10 mouse cellular contexts compared by ENCODE assay signal in the genomic region with DNA sequence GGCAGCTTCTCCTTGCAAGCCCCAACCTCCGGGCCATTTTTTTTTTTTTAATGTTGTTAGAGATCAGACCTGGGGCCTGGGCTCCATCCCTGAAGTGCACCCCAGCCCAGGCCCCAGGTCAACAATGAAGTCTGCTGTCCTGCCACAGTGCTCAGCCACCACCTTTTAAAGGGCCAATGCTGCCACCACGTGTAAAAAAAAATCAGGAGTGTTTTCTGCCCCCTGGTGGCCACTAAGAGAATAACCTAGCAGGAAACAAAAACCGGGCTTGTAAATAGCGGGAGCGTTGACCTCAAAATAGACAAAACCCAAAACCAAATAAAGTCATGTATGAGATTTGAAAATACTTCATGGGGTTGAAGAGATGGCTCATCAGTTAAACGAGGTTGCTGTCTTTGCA. TPM values are rescaled to one million over a fixed set of nuclear protein-coding genes. Genes with fewer than 3 reads are reported as not detected.
DNase-seq lines count a peak whose midpoint lies in the region; ATAC-seq lines count a peak whose summit lies in the region.
"Had no signal": no experiment of that assay in that cellular context is flagged by ENCODE, and none has a peak within 500 bp of the region (broad histone marks: within the 10 kb centered on the region; RNA-seq: fewer than 3 reads in every experiment).

No protein-coding gene starts in this region.

- H3K9ac ChIP-seq in midbrain, embryonic 15.5 days, result no peak overlapping the region
- H3K9ac ChIP-seq: hindbrain, embryonic 15.5 days; neural tube, embryonic 13.5 days had no signal

- H3K4me2 ChIP-seq in midbrain, embryonic 15.5 days, result no peak overlapping the region
- H3K4me2 ChIP-seq: hindbrain, embryonic 15.5 days; neural tube, embryonic 13.5 days had no signal

- 28% methylated on average over 6 of the region's 6 CpGs for WGBS in midbrain, embryonic 10.5 days
- WGBS in midbrain, embryonic 15.5 days, result 25% methylated on average over 6 of the region's 6 CpGs

- H3K36me3 ChIP-seq in midbrain, embryonic 10.5 days, result no peaks in the 10 kb centered on the region
- no peaks in the 10 kb centered on the region for H3K36me3 ChIP-seq in midbrain, embryonic 15.5 days (replicated peaks)
- H3K36me3 ChIP-seq: hindbrain, embryonic 15.5 days; neural tube, embryonic 13.5 days had no signal

- DNase-seq in cerebellum, adult 11-12 months, result no peak
- DNase-seq in midbrain, embryonic 10.5 days (ENCODE audit: low spot score), result peak; percentile 54
- peak; percentile 53 for DNase-seq in c-Kit-positive CD71-negative TER-119-negative erythroid progenitor cells, embryonic 14.5 days (ENCODE audit: low read depth)
- DNase-seq in heart, postnatal 14 days, result peak; percentile 62 to 68
- no peak for DNase-seq in layer of hippocampus, adult 9-10 months (ENCODE audit: low spot score)

- no peak overlapping the region for H3K27ac ChIP-seq in midbrain, embryonic 10.5 days (replicated peaks)
- no peak overlapping the region for H3K27ac ChIP-seq in midbrain, embryonic 15.5 days

- intact Hi-C loops in heart, postnatal 14 days (cut with DNase I), result loop anchor here (1.0 to 5.0 kb wide), 3 partner anchors 17 to 247 kb away; no protein-coding TSS in a partner anchor

- no peaks in the 10 kb centered on the region for H3K27me3 ChIP-seq in midbrain, embryonic 10.5 days (ENCODE audit: low read depth, poor library complexity, severe bottlenecking)
- H3K27me3 ChIP-seq in midbrain, embryonic 15.5 days (replicated peaks), result no peaks in the 10 kb centered on the region
- H3K27me3 ChIP-seq: hindbrain, embryonic 15.5 days; neural tube, embryonic 13.5 days had no signal

- ATAC-seq in cerebellum, adult (ENCODE audit: insufficient number of reproducible peaks, low FRiP score, low TSS enrichment), result peak; percentile 68; the same call in 1 of the 2 replicates
- ATAC-seq in midbrain, embryonic 15.5 days (replicated peaks), result no peak
- peak; percentile 79 for ATAC-seq in megakaryocyte, adult 5-6 weeks (ENCODE audit: poor library complexity, severe bottlenecking)

- H3K4me3 ChIP-seq in midbrain, embryonic 10.5 days, result no peak overlapping the region
- H3K4me3 ChIP-seq in midbrain, embryonic 15.5 days, result no peak overlapping the region
- H3K4me3 ChIP-seq: hindbrain, embryonic 15.5 days; neural tube, embryonic 13.5 days had no signal

- peaks cover 32% of the 10 kb centered on the region for H3K4me1 ChIP-seq in midbrain, embryonic 10.5 days
- H3K4me1 ChIP-seq in midbrain, embryonic 15.5 days, result no peaks in the 10 kb centered on the region; the same call in 1 of the 2 replicates

- no peaks in the 10 kb centered on the region for H3K9me3 ChIP-seq in midbrain, embryonic 10.5 days (replicated peaks)
- H3K9me3 ChIP-seq in midbrain, embryonic 15.5 days, result no peaks in the 10 kb centered on the region
- H3K9me3 ChIP-seq: hindbrain, embryonic 15.5 days; neural tube, embryonic 13.5 days had no signal

RNA-seq across cellular contexts. Expression of a gene that starts 7.2 kb away (rescaled TPM):
- 47.1 and 52.8 TPM in 2 replicates for polyA plus RNA-seq in midbrain, embryonic 10.5 days (2016; fragmentation: Nextera tagmentation; extraction: Ambion mirVana)
- 50.7 and 50.8 TPM in 2 replicates for polyA plus RNA-seq in midbrain, embryonic 15.5 days (2015; fragmentation: Nextera tagmentation; extraction: Ambion mirVana)
- 10 to 100 TPM; 38.4 to 39.7 TPM for total RNA-seq in heart, postnatal 14 days (2021)
- total RNA-seq in megakaryocyte, adult 5-6 weeks (2015), result 46.0 and 52.6 TPM in 2 replicates
- total RNA-seq in megakaryocyte, adult 5-6 weeks (2017), result 20.8 and 28.9 TPM in 2 replicates

RNA-seq across cellular contexts. Expression of a gene that starts 14.4 kb away (rescaled TPM):
- not detected in 2 replicates for polyA plus RNA-seq in midbrain, embryonic 10.5 days (2016; fragmentation: Nextera tagmentation; extraction: Ambion mirVana)
- polyA plus RNA-seq in midbrain, embryonic 15.5 days (2015; fragmentation: Nextera tagmentation; extraction: Ambion mirVana), result 0.31 TPM in 1 of 2 replicates, not detected in the other
- total RNA-seq in heart, postnatal 14 days (2021), result under 1 TPM in 1 of 2 experiments, not detected in 1; 0.53 TPM
- not detected in 2 replicates for total RNA-seq in megakaryocyte, adult 5-6 weeks (2015)
- total RNA-seq in megakaryocyte, adult 5-6 weeks (2017), result 0.26 TPM in 1 of 2 replicates, not detected in the other
- polyA plus RNA-seq: hindbrain, embryonic 15.5 days; neural tube, embryonic 13.5 days had no signal

RNA-seq across cellular contexts. Expression of a gene that starts 27.4 kb away (rescaled TPM):
- polyA plus RNA-seq in midbrain, embryonic 10.5 days (2016; fragmentation: Nextera tagmentation; extraction: Ambion mirVana), result 12.9 and 14.3 TPM in 2 replicates
- polyA plus RNA-seq in midbrain, embryonic 15.5 days (2015; fragmentation: Nextera tagmentation; extraction: Ambion mirVana), result 13.1 and 15.7 TPM in 2 replicates
- total RNA-seq in heart, postnatal 14 days (2021), result 10 to 100 TPM; 47.5 to 50.8 TPM
- total RNA-seq in megakaryocyte, adult 5-6 weeks (2015), result not detected in 2 replicates
- 0.26 TPM in 1 of 2 replicates, not detected in the other for total RNA-seq in megakaryocyte, adult 5-6 weeks (2017)

RNA-seq across cellular contexts. Expression of a gene that starts 29.7 kb away (rescaled TPM):
- polyA plus RNA-seq in midbrain, embryonic 10.5 days (2016; fragmentation: Nextera tagmentation; extraction: Ambion mirVana), result 0.12 TPM in 1 of 2 replicates, not detected in the other
- not detected in 2 replicates for polyA plus RNA-seq in midbrain, embryonic 15.5 days (2015; fragmentation: Nextera tagmentation; extraction: Ambion mirVana)
- total RNA-seq in heart, postnatal 14 days (2021), result not detected
- total RNA-seq in megakaryocyte, adult 5-6 weeks (2015), result not detected in 2 replicates
- total RNA-seq in megakaryocyte, adult 5-6 weeks (2017), result 1.1 and 2.0 TPM in 2 replicates
- polyA plus RNA-seq: hindbrain, embryonic 15.5 days; neural tube, embryonic 13.5 days had no signal

RNA-seq across cellular contexts. Expression of a gene that starts 29.8 kb away (rescaled TPM):
- polyA plus RNA-seq in midbrain, embryonic 10.5 days (2016; fragmentation: Nextera tagmentation; extraction: Ambion mirVana), result 16.5 and 18.7 TPM in 2 replicates
- polyA plus RNA-seq in midbrain, embryonic 15.5 days (2015; fragmentation: Nextera tagmentation; extraction: Ambion mirVana), result 3.6 and 4.2 TPM in 2 replicates
- 1 to 10 TPM; 4.6 to 6.3 TPM for total RNA-seq in heart, postnatal 14 days (2021)
- total RNA-seq in megakaryocyte, adult 5-6 weeks (2015), result 46.5 and 53.3 TPM in 2 replicates
- total RNA-seq in megakaryocyte, adult 5-6 weeks (2017), result 34.0 and 38.2 TPM in 2 replicates

Comparison
In these comparisons a context has a peak if more than half of its experiments do, and no peak if none do; other contexts are left out.
1. DNase-seq: peak in midbrain, embryonic 10.5 days (single experiment), c-Kit-positive CD71-negative TER-119-negative erythroid progenitor cells, embryonic 14.5 days (single experiment) and heart, postnatal 14 days (2 of 2); none in cerebellum, adult 11-12 months (single experiment) and layer of hippocampus, adult 9-10 months (single experiment).
2. RNA of a gene that starts 27.4 kb away (total RNA-seq): 47.5 to 50.8 TPM in heart, postnatal 14 days; 0.26 TPM in megakaryocyte, adult 5-6 weeks; every median in the first group is over 10 times any median in the second.